Mouse (Mus musculus): ENCODE results near the gene Nkiras2.
"Not testable (repeated sequence)": the region's sequence is repeated elsewhere in the genome, so short reads cannot be mapped to it uniquely, and the experiment has no call there.

Nkiras2 gene

GRCm38 (mm10) chr11:100634530-100634929 lies 15.5 kb downstream of the Nkiras2 start:
- DNase-seq (ENCODE audit: low spot score), result no peak

- no peak for DNase-seq (ENCODE audit: low spot score)
Observed at GRCm38 (mm10) chr11:100640159-100640906, 21.3 kb downstream of the Nkiras2 start.

- no peak for DNase-seq (ENCODE audit: low spot score)
Observed at GRCm38 (mm10) chr11:100643612-100644575, 24.9 kb downstream of the Nkiras2 start.

GRCm38 (mm10) chr11:100646265-100646664 lies 27.2 kb downstream of the Nkiras2 start:
- no peak for DNase-seq (ENCODE audit: low spot score)

- DNase-seq (ENCODE audit: low spot score), result no peak
Observed at GRCm38 (mm10) chr11:100648405-100648804, 29.4 kb downstream of the Nkiras2 start.

- no peak for DNase-seq (ENCODE audit: low spot score)
Observed at GRCm38 (mm10) chr11:100651205-100651604, 32.2 kb downstream of the Nkiras2 start.

GRCm38 (mm10) chr11:100651748-100652147 lies 32.7 kb downstream of the Nkiras2 start:
- DNase-seq (ENCODE audit: low spot score), result no peak

GRCm38 (mm10) chr11:100655589-100655988 lies 36.5 kb downstream of the Nkiras2 start:
- DNase-seq (ENCODE audit: low spot score), result not testable (repeated sequence)

- DNase-seq (ENCODE audit: low spot score), result no peak
Observed at GRCm38 (mm10) chr11:100656458-100656857, 37.4 kb downstream of the Nkiras2 start.

- DNase-seq (ENCODE audit: low spot score), result no peak
Observed at GRCm38 (mm10) chr11:100659806-100660205, 40.8 kb downstream of the Nkiras2 start.

GRCm38 (mm10) chr11:100671049-100671448 lies 52.0 kb downstream of the Nkiras2 start:
- DNase-seq (ENCODE audit: low spot score), result no peak

GRCm38 (mm10) chr11:100671956-100672355 lies 52.9 kb downstream of the Nkiras2 start:
- no peak for DNase-seq (ENCODE audit: low spot score)

GRCm38 (mm10) chr11:100673169-100673568 lies 54.1 kb downstream of the Nkiras2 start:
- DNase-seq (ENCODE audit: low spot score), result no peak
